Mouse (Mus musculus): ENCODE measurements around the gene Gtf2h2.

- TF ChIP-seq CTCF (IDR thresholded peaks at IDR 0.05; ENCODE audit: control insufficient read depth, insufficient read depth, insufficient replicate concordance, low read depth, low read length) (no peak), POLR2A (IDR thresholded peaks at IDR 0.05; ENCODE audit: control insufficient read depth, low read depth, low read length) (no peak)
Observed at GRCm38 (mm10) chr13:100461336-100461735, 31.0 kb downstream of the Gtf2h2 start.
